Mouse (Mus musculus) midbrain, embryonic 16.5 days (tissue): ENCODE data around the gene Cd63. TPM values are rescaled to one million over a fixed set of nuclear protein-coding genes. Genes with fewer than 3 reads are reported as not detected.
A peak's percentile ranks its signal among the peaks of the same experiment; 100 is the strongest.

Experiments used
- ATAC-seq: fragments of 200-750 bp; cut with Nextera tagmentation; 2 replicates; pipeline ENCODE4 v1.8.0; 2017; ENCODE audit warnings: moderate TSS enrichment
- H3K27ac ChIP-seq: fragments of 300-500 bp; sonication (generic); 2 replicates; pipeline ENCODE4 v1.5.1; 2014; ENCODE audit warnings: mild to moderate bottlenecking, low read length, mixed read lengths
- H3K27me3 ChIP-seq: fragments of 300-500 bp; sonication (generic); 2 replicates; pipeline ENCODE4 v1.6.1; 2014; ENCODE audit warnings: low read depth, low read length, mixed read lengths; ENCODE audit not compliant: control insufficient read depth, insufficient read depth
- H3K36me3 ChIP-seq: fragments of 300-500 bp; sonication (generic); 2 replicates; pipeline ENCODE4 v1.6.1; 2014; ENCODE audit warnings: mild to moderate bottlenecking, low read length, moderate library complexity, mixed read lengths; ENCODE audit not compliant: control insufficient read depth, insufficient read depth
- H3K4me1 ChIP-seq: fragments of 300-500 bp; sonication (generic); 2 replicates; pipeline ENCODE4 v1.6.1; 2014; ENCODE audit warnings: mild to moderate bottlenecking, low read length, mixed read lengths; ENCODE audit not compliant: control insufficient read depth, insufficient read depth
- H3K4me2 ChIP-seq: fragments of 300-500 bp; sonication (generic); 2 replicates; pipeline ENCODE4 v1.6.1; 2014; ENCODE audit warnings: mild to moderate bottlenecking, low read length, mixed read lengths
- H3K4me3 ChIP-seq: fragments of 300-500 bp; sonication (generic); 2 replicates; pipeline ENCODE4 v1.5.1; 2014; ENCODE audit warnings: low read depth, mild to moderate bottlenecking, low read length, moderate library complexity, mixed read lengths
- H3K9ac ChIP-seq: fragments of 300-500 bp; sonication (generic); 2 replicates; pipeline ENCODE4 v1.6.1; 2014; ENCODE audit warnings: low read depth, low read length, mixed read lengths
- H3K9me3 ChIP-seq: fragments of 300-500 bp; sonication (generic); replicated peaks from 2 replicates; pipeline ENCODE4 v1.6.1; 2014; ENCODE audit warnings: mild to moderate bottlenecking, low read length, mixed read lengths; ENCODE audit not compliant: control insufficient read depth, poor library complexity, severe bottlenecking
- WGBS: fragments of 180-500 bp; shearing (Covaris S2); extraction: QIAGEN DNeasy Blood & Tissue Kit; methylation state at CpG from one replicate; pipeline ENCODE4 v1.1.7; 2014; 5-methylcytosine and 5-hydroxymethylcytosine counted together
- polyA plus RNA-seq: library from polyadenylated mRNA; unstranded; fragments of >200 nt; fragmentation: Nextera tagmentation; extraction: Ambion mirVana; gene quantifications from 2 replicates; pipeline ENCODE4 v1.2.1, GENCODE M21; 2015

The Cd63 gene
- polyA plus RNA-seq, 1 experiment from 2014 or later = 195 TPM

GRCm38 (mm10) chr10:128889846-128890245, 10.9 kb upstream of the Cd63 start:
- H3K4me2 ChIP-seq = peak overlapping the region; percentile 92
- H3K9me3 ChIP-seq = no peaks in the 10 kb centered on the region
- peaks cover 7% of the 10 kb centered on the region; the same call in 1 of the 2 replicates for H3K36me3 ChIP-seq
- H3K4me3 ChIP-seq = peak overlapping the region; percentile 82
- no peak for ATAC-seq
- H3K27ac ChIP-seq = 0 out of 2 replicates have a peak overlapping the region, but pooled peaks have one; percentile 47
- 0% methylated on average over 1 of the region's 2 CpGs for WGBS
- H3K9ac ChIP-seq = peak overlapping the region; percentile 86; the same call in 1 of the 2 replicates
- no peaks in the 10 kb centered on the region for H3K27me3 ChIP-seq
- peaks cover 34% of the 10 kb centered on the region for H3K4me1 ChIP-seq

- no peaks in the 10 kb centered on the region for H3K9me3 ChIP-seq
- peak overlapping the region; percentile 82 for H3K4me3 ChIP-seq
- H3K27me3 ChIP-seq = no peaks in the 10 kb centered on the region; the same call in 1 of the 2 replicates
- H3K27ac ChIP-seq = peak overlapping the region; percentile 94
- peak overlapping the region; percentile 92 for H3K4me2 ChIP-seq
- H3K4me1 ChIP-seq = peaks cover 35% of the 10 kb centered on the region
- peaks cover 4% of the 10 kb centered on the region; the same call in 1 of the 2 replicates for H3K36me3 ChIP-seq
- WGBS = under 1% methylated on average over 40 of the region's 40 CpGs
- peak overlapping the region; percentile 86 for H3K9ac ChIP-seq
- peak; percentile 39 for ATAC-seq
Observed at GRCm38 (mm10) chr10:128890383-128891295, 10.2 kb upstream of the Cd63 start.

GRCm38 (mm10) chr10:128891296-128892094, 9.3 kb upstream of the Cd63 start, which contains the start of gene Gdf11:
Gene Gdf11, minus strand, starts transcription at chr10:128891718.
- Histone ChIP-seq H3K4me1 (peaks cover 42% of the 10 kb centered on the region), H3K27ac (peak within 1 kb of the TSS; percentile 94)

GRCm38 (mm10) chr10:128892246-128892645, 8.5 kb upstream of the Cd63 start:
- Histone ChIP-seq H3K9ac (peak overlapping the region; percentile 86), H3K27ac (peak overlapping the region; percentile 94), H3K4me2 (peak overlapping the region; percentile 92), H3K27me3 (peaks cover 11% of the 10 kb centered on the region), H3K36me3 (no peaks in the 10 kb centered on the region), H3K4me3 (peak overlapping the region; percentile 82), H3K9me3 (no peaks in the 10 kb centered on the region), H3K4me1 (peaks cover 42% of the 10 kb centered on the region)
- 2% methylated on average over 9 of the region's 9 CpGs for WGBS
- ATAC-seq = peak; percentile 21

More at GRCm38 (mm10) chr10:128891296-128892094, 9.3 kb upstream of the Cd63 start, which contains the start of gene Gdf11:
- peak within 1 kb of the TSS; percentile 92 for H3K4me2 ChIP-seq
- WGBS = under 1% methylated on average over 35 of the region's 89 CpGs
- H3K36me3 ChIP-seq = no peaks in the 10 kb centered on the region; the same call in 1 of the 2 replicates
- peaks cover 7% of the 10 kb centered on the region for H3K27me3 ChIP-seq
- ATAC-seq = peak; percentile 83
- peak within 1 kb of the TSS; percentile 86 for H3K9ac ChIP-seq
- H3K4me3 ChIP-seq = peak within 1 kb of the TSS; percentile 82
- no peaks in the 10 kb centered on the region for H3K9me3 ChIP-seq

GRCm38 (mm10) chr10:128895437-128895836, 5.4 kb upstream of the Cd63 start:
- Histone ChIP-seq H3K9ac (no peak overlapping the region), H3K36me3 (no peaks in the 10 kb centered on the region), H3K27ac (no peak overlapping the region), H3K9me3 (no peaks in the 10 kb centered on the region), H3K4me3 (no peak overlapping the region; the same call in 1 of the 2 replicates), H3K4me1 (peaks cover 21% of the 10 kb centered on the region), H3K4me2 (0 out of 2 replicates have a peak overlapping the region, but pooled peaks have one; percentile 35), H3K27me3 (peaks cover 11% of the 10 kb centered on the region)
- WGBS = under 1% methylated on average over 9 of the region's 9 CpGs
- 0 out of 2 replicates have a peak, but pooled peaks have one; percentile 6 for ATAC-seq

- WGBS = 3% methylated on average over 17 of the region's 17 CpGs
- Histone ChIP-seq H3K9ac (0 out of 2 replicates have a peak overlapping the region, but pooled peaks have one; percentile 0), H3K4me3 (peak overlapping the region; percentile 6), H3K27ac (no peak overlapping the region), H3K4me2 (peak overlapping the region; percentile 35), H3K4me1 (peaks cover 18% of the 10 kb centered on the region), H3K9me3 (no peaks in the 10 kb centered on the region), H3K27me3 (peaks cover 11% of the 10 kb centered on the region), H3K36me3 (no peaks in the 10 kb centered on the region)
- peak; percentile 46 for ATAC-seq
Observed at GRCm38 (mm10) chr10:128895952-128896693, 4.7 kb upstream of the Cd63 start.

- H3K4me3 ChIP-seq = no peak overlapping the region
- peak overlapping the region; percentile 35; the same call in 1 of the 2 replicates for H3K4me2 ChIP-seq
- H3K9me3 ChIP-seq = no peaks in the 10 kb centered on the region
- H3K9ac ChIP-seq = no peak overlapping the region
- ATAC-seq = no peak
- peaks cover 18% of the 10 kb centered on the region for H3K4me1 ChIP-seq
- H3K27ac ChIP-seq = no peak overlapping the region
- peaks cover 11% of the 10 kb centered on the region for H3K27me3 ChIP-seq
- WGBS = 48% methylated on average over 1 of the region's 1 CpGs
- H3K36me3 ChIP-seq = no peaks in the 10 kb centered on the region
Observed at GRCm38 (mm10) chr10:128896807-128897206, 4.0 kb upstream of the Cd63 start.

GRCm38 (mm10) chr10:128897501-128897900, 3.3 kb upstream of the Cd63 start:
- no peak for ATAC-seq

More at GRCm38 (mm10) chr10:128897501-128897900, 3.3 kb upstream of the Cd63 start:
- Histone ChIP-seq H3K4me3 (no peak overlapping the region), H3K4me1 (peaks cover 15% of the 10 kb centered on the region), H3K9me3 (no peaks in the 10 kb centered on the region), H3K36me3 (no peaks in the 10 kb centered on the region), H3K27ac (no peak overlapping the region), H3K9ac (no peak overlapping the region), H3K4me2 (no peak overlapping the region), H3K27me3 (peaks cover 11% of the 10 kb centered on the region)
- 33% methylated on average over 1 of the region's 1 CpGs for WGBS
